Mouse (Mus musculus) adrenal gland, postnatal 4 days (tissue): ENCODE data around the gene Vmn1r181. TPM values are rescaled to one million over a fixed set of nuclear protein-coding genes. Genes with fewer than 3 reads are reported as not detected.
"Not testable (repeated sequence)": the region's sequence is repeated elsewhere in the genome, so short reads cannot be mapped to it uniquely, and the experiment has no call there.

Experiments used
- DNase-seq, 2 experiments: peaks; one replicate each; pipeline ENCODE4 v3.0.0; 2021 to 2022; ENCODE audit warnings: low spot score in 2 of 2, mixed read lengths in 2 of 2
- long read RNA-seq, 2 experiments: library from polyadenylated mRNA; stranded (forward); transcript quantifications; one replicate each; pipeline ENCODE4 v2.0.0; 2021
- total RNA-seq, 2 experiments: library from RNA; stranded (reverse); gene quantifications; 2 replicates each; pipeline ENCODE4 v1.2.3; 2021

Gene Vmn1r181
- not detected for total RNA-seq
- long read RNA-seq, experiment 1 = 0 reads
- long read RNA-seq, experiment 2 = 0 reads

GRCm38 (mm10) chr7:23974315-23974714 is at the start of gene Vmn1r181:
Gene Vmn1r181 (plus strand): TSS chr7:23974615.
- DNase-seq = not testable (repeated sequence)

GRCm38 (mm10) chr7:23926678-23927077 is 47.7 kb upstream of the Vmn1r181 start, which contains the start of gene Vmn1r179:
Gene Vmn1r179 (plus strand): TSS chr7:23926978.
- no peak for DNase-seq

- no peak for DNase-seq
Observed at GRCm38 (mm10) chr7:23950332-23950731, 24.1 kb upstream of the Vmn1r181 start, which contains the start of gene Vmn1r180. Gene Vmn1r180 (plus strand): TSS chr7:23950632.

GRCm38 (mm10) chr7:23968044-23968443 is 6.4 kb upstream of the Vmn1r181 start:
- DNase-seq = not testable (repeated sequence)

- DNase-seq = no peak
Observed at GRCm38 (mm10) chr7:24001391-24001790, 27.0 kb downstream of the Vmn1r181 start, which contains the start of gene V1rd19. Gene V1rd19 (plus strand): TSS chr7:24001691.

Other genes with a start within 250 kb of the Vmn1r181 start
- not detected for gene Vmn1r174, start 222.3 kb upstream of the Vmn1r181 start, total RNA-seq
- gene Vmn1r175, start 164.0 kb upstream of the Vmn1r181 start, total RNA-seq = not detected
- gene Vmn1r176, start 137.2 kb upstream of the Vmn1r181 start, total RNA-seq = not detected
- not detected for gene Vmn1r177, start 108.2 kb upstream of the Vmn1r181 start, total RNA-seq
- not detected for gene Vmn1r178, start 82.6 kb upstream of the Vmn1r181 start, total RNA-seq
- gene Vmn1r179, start 47.6 kb upstream of the Vmn1r181 start, total RNA-seq = not detected
- gene Vmn1r180, start 24.0 kb upstream of the Vmn1r181 start, total RNA-seq = not detected
- gene V1rd19, start 27.1 kb downstream of the Vmn1r181 start, total RNA-seq = not detected
- gene Vmn1r183, start 78.6 kb downstream of the Vmn1r181 start, total RNA-seq = not detected
- 10 to 100 TPM; 19.9 to 20.8 TPM for gene Zfp180, start 107.3 kb downstream of the Vmn1r181 start, total RNA-seq
- 1 to 10 TPM; 6.0 TPM for gene Zfp112, start 137.7 kb downstream of the Vmn1r181 start, total RNA-seq
- 10 to 100 TPM; 12.4 to 12.8 TPM for gene Zfp235, start 159.6 kb downstream of the Vmn1r181 start, total RNA-seq
- 1 to 10 TPM; 1.6 to 1.7 TPM for gene Zfp114, start 200.4 kb downstream of the Vmn1r181 start, total RNA-seq
- 10 to 100 TPM; 14.2 to 15.7 TPM for gene Zfp111, start 236.8 kb downstream of the Vmn1r181 start, total RNA-seq